Mouse (Mus musculus) retina, adult 2 months (tissue): Measurements from ENCODE around the gene Cldn2.

ENCODE experiments used
- DNase-seq: peaks from one replicate; pipeline ENCODE4 v3.0.0-alpha.2; 2012; ENCODE audit warnings: low read depth, low spot score

Cldn2 gene

DNA sequence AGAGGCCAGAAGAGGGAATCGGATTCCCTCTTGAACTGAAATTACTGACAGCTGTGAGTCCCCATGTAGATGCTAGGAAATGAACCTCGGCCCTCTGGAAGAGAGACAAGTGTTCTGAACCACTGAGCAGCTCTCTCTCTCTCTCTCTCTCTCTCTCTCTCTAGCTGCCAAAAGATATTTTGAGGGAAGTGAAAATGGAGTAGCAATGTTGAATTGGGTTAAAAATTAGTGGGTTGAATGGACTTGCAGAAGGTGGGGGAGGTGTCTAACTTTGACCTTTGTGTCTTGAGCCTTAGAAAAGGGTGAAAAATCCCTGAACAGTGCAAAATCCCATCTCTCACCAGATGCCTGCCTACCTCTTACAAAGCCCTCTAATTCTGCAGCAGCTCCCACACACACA is 6.8 kb downstream of the Cldn2 start:
- no peak for DNase-seq

- no peak for DNase-seq
Observed at GRCm38 (mm10) chrX:139808085-139808484, 7.5 kb downstream of the Cldn2 start.

GRCm38 (mm10) chrX:139808501-139808900 is 7.9 kb downstream of the Cldn2 start:
- no peak for DNase-seq

DNA sequence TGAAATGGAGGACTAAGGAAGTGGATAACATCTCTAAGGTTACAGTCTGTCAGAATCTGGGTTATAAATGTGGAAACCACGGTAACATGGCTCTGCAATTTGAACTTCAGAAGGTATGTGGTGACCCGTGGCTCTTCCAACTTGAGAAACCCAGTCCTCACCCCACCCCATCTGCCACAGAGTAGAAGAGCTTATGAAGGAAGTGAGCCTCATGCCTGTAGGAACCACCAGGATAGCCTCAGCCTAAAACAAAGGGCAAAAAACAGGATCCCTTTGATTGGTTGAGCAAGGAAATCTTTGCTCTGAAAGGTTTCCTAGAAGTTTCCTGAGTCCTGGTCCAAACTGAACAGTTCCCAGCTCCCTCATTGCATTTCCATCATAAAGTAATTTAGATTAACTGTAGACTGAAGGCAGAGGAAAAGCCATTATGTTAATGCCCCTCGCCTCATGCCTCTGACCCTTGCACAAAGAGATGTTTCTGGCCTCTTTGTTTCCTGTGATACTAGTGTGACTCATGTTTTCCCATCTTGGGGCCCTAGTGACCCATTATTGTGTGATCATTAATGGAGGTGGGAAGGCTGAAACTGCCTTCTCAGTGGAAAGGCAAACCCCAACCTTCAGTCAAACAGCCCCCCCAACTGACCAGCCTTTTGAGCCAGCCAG is 12.1 kb downstream of the Cldn2 start:
- DNase-seq, result no peak

DNA sequence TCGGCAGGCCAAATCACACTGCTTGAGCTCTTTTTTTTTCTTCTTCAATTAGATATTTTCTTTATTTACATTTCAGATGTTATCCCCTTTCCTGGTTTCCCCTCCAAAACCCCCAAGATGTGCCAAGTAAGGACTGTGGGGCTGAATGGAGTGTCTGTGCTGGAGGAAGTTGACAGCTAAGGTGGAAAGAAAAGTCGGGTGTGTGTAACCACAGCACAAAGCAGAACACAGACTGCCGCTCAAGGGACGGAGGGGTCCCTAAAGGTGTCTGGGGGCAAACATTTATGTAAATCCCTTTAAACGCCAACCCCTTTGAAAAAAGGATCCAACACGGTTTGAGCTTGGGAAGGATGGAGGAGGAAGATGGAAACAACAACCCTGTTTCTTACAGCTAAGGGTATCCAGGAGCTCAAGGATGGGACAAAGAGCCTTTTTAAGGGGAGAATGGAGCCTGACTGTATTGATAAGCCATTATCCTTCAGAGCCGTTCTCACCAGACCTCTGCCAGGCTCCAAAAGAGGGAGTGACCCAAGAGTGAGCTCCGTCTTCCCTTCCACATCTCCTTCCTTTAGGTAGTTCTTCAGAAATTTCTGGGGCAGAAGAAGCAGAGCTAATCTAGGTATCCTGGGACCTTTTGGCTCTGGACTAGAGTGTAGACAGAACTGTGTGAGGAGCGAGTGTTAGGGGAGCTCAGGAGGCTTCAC is 12.8 kb downstream of the Cldn2 start:
- no peak for DNase-seq

GRCm38 (mm10) chrX:139814018-139814635 is 13.5 kb downstream of the Cldn2 start:
- DNase-seq, result no peak

DNA sequence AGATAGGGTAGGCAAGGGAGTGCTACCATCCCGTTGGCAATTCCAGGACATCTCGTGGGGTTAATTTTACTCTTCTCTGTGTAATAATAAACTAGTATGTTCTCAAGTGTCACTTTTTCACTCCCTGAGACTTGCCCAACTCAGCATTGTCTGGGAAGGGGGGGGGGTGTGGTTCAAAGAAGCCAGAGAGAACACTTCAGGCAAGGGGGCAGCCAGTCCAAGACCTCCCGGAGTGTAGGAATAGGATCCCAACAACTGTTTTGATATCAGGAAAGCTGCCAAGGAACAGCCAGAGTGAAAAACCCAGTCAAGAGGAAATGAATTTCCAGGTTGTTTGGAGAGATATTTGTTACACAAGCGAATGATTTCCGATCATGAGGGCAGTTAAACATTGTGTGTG is 14.6 kb downstream of the Cldn2 start:
- DNase-seq, result no peak

DNA sequence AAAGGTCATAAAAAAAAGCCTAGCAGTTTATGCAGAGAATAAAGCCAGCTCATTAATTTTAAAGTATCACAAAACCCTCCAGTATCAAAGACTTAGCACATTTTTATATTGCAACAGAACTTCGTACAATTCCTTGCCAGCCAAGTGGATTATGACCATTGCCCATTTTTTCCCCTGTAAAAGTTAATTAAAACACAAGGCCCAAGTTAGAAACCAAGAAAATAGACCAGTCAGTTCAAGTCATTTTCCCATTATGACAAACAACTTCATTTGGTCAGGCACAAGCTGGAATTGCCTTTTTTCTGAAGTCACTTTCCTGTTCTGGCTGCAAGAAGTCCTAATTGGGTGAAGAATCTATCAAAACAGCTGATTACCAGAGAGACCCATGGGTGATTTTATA is 24.8 kb downstream of the Cldn2 start:
- DNase-seq, result no peak

GRCm38 (mm10) chrX:139826926-139827325 is 26.3 kb downstream of the Cldn2 start:
- DNase-seq, result no peak

- DNase-seq, result no peak
Observed at GRCm38 (mm10) chrX:139828363-139829092, 27.9 kb downstream of the Cldn2 start.

- DNase-seq, result no peak
Observed at GRCm38 (mm10) chrX:139832464-139832863, 31.8 kb downstream of the Cldn2 start.

- no peak for DNase-seq
Observed at GRCm38 (mm10) chrX:139839057-139839456, 38.4 kb downstream of the Cldn2 start.

DNA sequence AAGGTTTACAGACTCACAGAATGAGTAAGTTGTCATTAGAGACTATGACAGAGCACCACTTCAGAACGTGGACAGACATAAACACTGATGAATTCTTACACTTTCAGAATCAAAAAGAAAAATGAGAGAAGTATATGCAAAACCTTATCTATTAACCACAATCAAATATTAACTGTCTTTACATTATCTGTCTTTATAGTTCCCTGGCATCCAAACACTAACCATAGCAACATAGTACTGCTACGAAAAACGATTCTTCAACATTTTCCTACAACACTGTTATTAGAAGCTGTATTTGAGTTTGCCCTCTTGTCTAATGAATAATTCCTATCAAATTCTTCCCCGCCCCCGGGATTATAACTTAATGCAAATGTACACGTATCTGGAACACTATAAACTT is 40.5 kb downstream of the Cldn2 start:
- DNase-seq, result no peak

- DNase-seq, result no peak
Observed at GRCm38 (mm10) chrX:139854795-139855194, 54.2 kb downstream of the Cldn2 start.

- DNase-seq, result no peak
Observed at GRCm38 (mm10) chrX:139859402-139859801, 58.8 kb downstream of the Cldn2 start.
